Mouse (Mus musculus): Measurements from ENCODE around the gene Zfp931. TPM values are rescaled to one million over a fixed set of nuclear protein-coding genes. Genes with fewer than 3 reads are reported as not detected.

The Zfp931 gene
- total RNA-seq, 2 experiments from 2014 or later: 10.5 to 11.5 TPM

Other genes starting within 250 kb of the Zfp931 start
- gene Gm14325, start 238.1 kb downstream of the Zfp931 start, total RNA-seq (2021): 100 to 1,000 TPM in 1 of 2 experiments, 10 to 100 TPM in 1; 97.9 to 115 TPM
- 1 to 10 TPM; 4.2 to 5.6 TPM for gene Gm14327, start 181.4 kb downstream of the Zfp931 start, total RNA-seq (2021)
- 1 to 10 TPM in 1 of 2 experiments, not detected in 1; 1.2 TPM for gene Zfp972, start 152.9 kb downstream of the Zfp931 start, total RNA-seq (2021)
- gene Gm14326, start 121.2 kb downstream of the Zfp931 start, total RNA-seq (2021): 10 to 100 TPM; 37.1 to 38.2 TPM
- gene Zfp971, start 55.2 kb downstream of the Zfp931 start, total RNA-seq (2021): 10 to 100 TPM; 30.1 to 37.5 TPM
- gene Phactr3, start 40.5 kb upstream of the Zfp931 start, total RNA-seq (2021): under 1 TPM; 0.07 to 0.18 TPM